Mouse (Mus musculus): ENCODE measurements around the gene Bckdk. TPM values are rescaled to one million over a fixed set of nuclear protein-coding genes. Genes with fewer than 3 reads are reported as not detected.

Gene Bckdk
- 166 and 174 TPM in 2 replicates for polyA plus RNA-seq (2014; fragmentation: Nextera tagmentation; extraction: Ambion mirVana)

- Histone ChIP-seq H3K9me3 (replicated peaks; ENCODE audit: control insufficient read depth, low read length) (no peaks in the 10 kb centered on the region), H3K27me3 (ENCODE audit: control insufficient read depth, insufficient read depth, low read length) (no peaks in the 10 kb centered on the region), H3K27ac (ENCODE audit: low read depth, low read length) (peak within 1 kb of the TSS; percentile 87), H3K4me1 (ENCODE audit: control insufficient read depth, insufficient read depth, low read length) (peaks cover 9% of the 10 kb centered on the region), H3K9ac (ENCODE audit: low read depth, low read length) (peak within 1 kb of the TSS; percentile 96), H3K36me3 (ENCODE audit: control insufficient read depth, insufficient read depth, low read length) (peaks cover 31% of the 10 kb centered on the region), H3K4me3 (ENCODE audit: low read depth, low read length) (peak within 1 kb of the TSS; percentile 86), H3K4me2 (peak within 1 kb of the TSS; percentile 89)
- peak; percentile 73 for ATAC-seq (replicated peaks; ENCODE audit: insufficient number of reproducible peaks, low FRiP score, low TSS enrichment)
- 7% methylated on average over 38 of the region's 38 CpGs for WGBS (ENCODE audit: insufficient replicate concordance)
Measured at GRCm38 (mm10) chr7:127903971-127904796, at the start of gene Bckdk. Gene Bckdk, plus strand, starts transcription at chr7:127904082.

- no peaks in the 10 kb centered on the region for H3K27me3 ChIP-seq (ENCODE audit: control insufficient read depth, insufficient read depth, low read length)
- no peak overlapping the region for H3K27ac ChIP-seq (ENCODE audit: low read depth, low read length)
- no peak for ATAC-seq (replicated peaks; ENCODE audit: insufficient number of reproducible peaks, low FRiP score, low TSS enrichment)
- no peaks in the 10 kb centered on the region for H3K4me1 ChIP-seq (ENCODE audit: control insufficient read depth, insufficient read depth, low read length)
- WGBS (ENCODE audit: insufficient replicate concordance) = 81% methylated on average over 6 of the region's 6 CpGs
- H3K9me3 ChIP-seq (replicated peaks; ENCODE audit: control insufficient read depth, low read length) = no peaks in the 10 kb centered on the region
- H3K9ac ChIP-seq (ENCODE audit: low read depth, low read length) = no peak overlapping the region
- H3K4me3 ChIP-seq (ENCODE audit: low read depth, low read length) = no peak overlapping the region
- H3K4me2 ChIP-seq = no peak overlapping the region
- no peaks in the 10 kb centered on the region for H3K36me3 ChIP-seq (ENCODE audit: control insufficient read depth, insufficient read depth, low read length)
Measured at GRCm38 (mm10) chr7:127858258-127858657, 45.6 kb upstream of the Bckdk start.

- Histone ChIP-seq H3K9ac (ENCODE audit: low read depth, low read length) (no peak overlapping the region), H3K4me2 (no peak overlapping the region)
Measured at GRCm38 (mm10) chr7:127866434-127866833, 37.4 kb upstream of the Bckdk start.

DNA sequence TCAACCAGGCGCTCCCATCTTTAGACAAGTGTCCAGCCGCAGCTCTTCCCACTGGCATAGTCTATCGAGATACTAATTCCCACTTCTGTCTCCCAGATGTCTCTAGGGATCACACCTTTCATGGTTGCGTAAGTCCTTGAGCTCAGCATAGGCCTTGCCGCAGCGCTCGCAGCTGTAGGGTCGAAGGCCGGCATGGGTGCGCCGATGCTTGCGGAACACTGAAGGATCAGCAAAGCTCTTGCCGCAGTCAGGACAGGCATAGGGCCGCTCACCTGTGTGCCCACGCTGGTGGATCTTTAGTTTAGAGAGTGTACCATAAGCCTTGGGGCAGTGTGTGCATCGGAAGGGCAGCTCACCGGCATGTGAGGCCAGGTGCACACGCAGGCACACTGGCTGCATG lies 36.2 kb upstream of the Bckdk start:
- ATAC-seq (replicated peaks; ENCODE audit: insufficient number of reproducible peaks, low FRiP score, low TSS enrichment) = no peak
- H3K4me3 ChIP-seq (ENCODE audit: low read depth, low read length) = no peak overlapping the region
- H3K36me3 ChIP-seq (ENCODE audit: control insufficient read depth, insufficient read depth, low read length) = peaks cover 24% of the 10 kb centered on the region
- H3K27ac ChIP-seq (ENCODE audit: low read depth, low read length) = no peak overlapping the region
- no peaks in the 10 kb centered on the region for H3K9me3 ChIP-seq (replicated peaks; ENCODE audit: control insufficient read depth, low read length)
- no peak overlapping the region for H3K9ac ChIP-seq (ENCODE audit: low read depth, low read length)
- no peaks in the 10 kb centered on the region for H3K4me1 ChIP-seq (ENCODE audit: control insufficient read depth, insufficient read depth, low read length)
- WGBS (ENCODE audit: insufficient replicate concordance) = 95% methylated on average over 18 of the region's 18 CpGs
- no peaks in the 10 kb centered on the region for H3K27me3 ChIP-seq (ENCODE audit: control insufficient read depth, insufficient read depth, low read length)
- H3K4me2 ChIP-seq = no peak overlapping the region

More at GRCm38 (mm10) chr7:127866434-127866833, 37.4 kb upstream of the Bckdk start:
- Histone ChIP-seq H3K27me3 (ENCODE audit: control insufficient read depth, insufficient read depth, low read length) (no peaks in the 10 kb centered on the region), H3K36me3 (ENCODE audit: control insufficient read depth, insufficient read depth, low read length) (peaks cover 24% of the 10 kb centered on the region), H3K4me3 (ENCODE audit: low read depth, low read length) (no peak overlapping the region), H3K27ac (ENCODE audit: low read depth, low read length) (no peak overlapping the region), H3K9me3 (replicated peaks; ENCODE audit: control insufficient read depth, low read length) (no peaks in the 10 kb centered on the region), H3K4me1 (ENCODE audit: control insufficient read depth, insufficient read depth, low read length) (no peaks in the 10 kb centered on the region)
- 91% methylated on average over 12 of the region's 12 CpGs for WGBS (ENCODE audit: insufficient replicate concordance)
- ATAC-seq (replicated peaks; ENCODE audit: insufficient number of reproducible peaks, low FRiP score, low TSS enrichment) = no peak

DNA sequence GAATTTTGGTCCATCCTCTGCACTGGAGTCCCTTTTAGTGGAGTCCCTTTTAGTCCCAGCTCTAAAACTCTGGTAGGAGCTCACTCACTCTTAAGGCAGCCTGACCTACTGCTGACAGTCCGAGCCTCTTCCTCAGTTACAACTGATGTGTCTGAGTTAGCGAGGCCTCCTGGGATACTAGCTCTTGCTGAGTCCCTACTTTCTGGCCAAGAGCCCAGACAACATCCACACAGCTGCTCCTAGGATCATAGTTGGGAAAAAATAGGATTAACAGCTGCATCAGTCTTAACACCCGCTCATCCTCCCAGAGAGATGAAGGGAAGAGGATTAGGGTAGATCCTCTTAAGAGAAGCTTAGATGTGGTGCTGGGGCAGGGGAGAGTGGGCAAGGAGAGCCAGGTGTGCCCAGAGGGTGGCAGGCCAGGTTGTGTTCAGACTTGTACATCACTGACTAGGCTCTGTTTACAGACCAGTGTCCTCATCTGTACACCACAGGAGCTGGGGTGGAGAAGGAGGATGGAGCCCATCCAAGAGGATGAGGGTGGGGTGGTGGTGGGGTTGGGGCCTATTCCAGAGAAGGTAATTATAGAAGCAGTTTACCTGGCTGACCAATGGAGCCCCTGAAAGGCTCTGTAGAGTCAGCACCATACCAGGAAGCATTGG lies 34.6 kb upstream of the Bckdk start:
- H3K4me2 ChIP-seq = no peak overlapping the region
- H3K4me3 ChIP-seq (ENCODE audit: low read depth, low read length) = no peak overlapping the region
- peaks cover 24% of the 10 kb centered on the region for H3K36me3 ChIP-seq (ENCODE audit: control insufficient read depth, insufficient read depth, low read length)
- H3K4me1 ChIP-seq (ENCODE audit: control insufficient read depth, insufficient read depth, low read length) = peaks cover 4% of the 10 kb centered on the region
- no peak overlapping the region for H3K9ac ChIP-seq (ENCODE audit: low read depth, low read length)
- no peaks in the 10 kb centered on the region for H3K9me3 ChIP-seq (replicated peaks; ENCODE audit: control insufficient read depth, low read length)
- no peak overlapping the region for H3K27ac ChIP-seq (ENCODE audit: low read depth, low read length)
- no peak for ATAC-seq (replicated peaks; ENCODE audit: insufficient number of reproducible peaks, low FRiP score, low TSS enrichment)
- WGBS (ENCODE audit: insufficient replicate concordance) = 84% methylated on average over 3 of the region's 3 CpGs
- H3K27me3 ChIP-seq (ENCODE audit: control insufficient read depth, insufficient read depth, low read length) = no peaks in the 10 kb centered on the region

DNA sequence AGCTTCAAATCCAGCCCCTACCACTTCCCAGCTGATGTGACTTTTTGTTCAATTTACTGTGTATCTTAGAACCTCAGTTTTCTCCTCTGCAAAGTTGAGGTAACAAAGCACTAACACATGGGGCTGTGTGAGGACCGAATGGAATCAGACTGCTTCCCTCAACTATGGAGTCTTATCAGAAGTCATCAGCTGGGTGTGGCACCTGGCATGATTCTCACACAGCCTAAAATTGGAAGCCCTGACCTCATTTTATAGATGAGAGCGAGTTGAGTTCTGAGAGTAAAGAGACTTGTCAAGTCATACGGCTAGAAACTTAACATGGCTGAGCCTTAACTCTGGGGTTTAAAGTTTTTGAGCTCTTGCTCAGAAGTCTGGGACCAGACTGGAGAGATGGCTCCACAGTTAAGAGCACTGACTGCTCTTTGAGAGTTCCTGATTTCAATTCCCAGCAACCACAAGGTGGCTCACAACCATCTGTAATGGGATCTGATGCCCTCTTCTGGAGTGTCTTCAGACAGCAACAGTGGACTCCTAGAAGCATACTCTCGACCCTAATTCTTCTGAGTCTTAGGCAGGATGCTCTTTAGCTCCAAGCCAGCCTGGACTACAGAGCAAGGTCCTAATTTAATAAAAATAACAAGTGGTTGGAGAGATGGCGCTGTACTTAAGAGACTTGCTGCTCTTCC lies 33.6 kb upstream of the Bckdk start:
- no peaks in the 10 kb centered on the region for H3K9me3 ChIP-seq (replicated peaks; ENCODE audit: control insufficient read depth, low read length)
- H3K9ac ChIP-seq (ENCODE audit: low read depth, low read length) = no peak overlapping the region
- no peaks in the 10 kb centered on the region for H3K27me3 ChIP-seq (ENCODE audit: control insufficient read depth, insufficient read depth, low read length)
- no peak for ATAC-seq (replicated peaks; ENCODE audit: insufficient number of reproducible peaks, low FRiP score, low TSS enrichment)
- H3K27ac ChIP-seq (ENCODE audit: low read depth, low read length) = no peak overlapping the region
- H3K36me3 ChIP-seq (ENCODE audit: control insufficient read depth, insufficient read depth, low read length) = peaks cover 24% of the 10 kb centered on the region
- no peak overlapping the region for H3K4me3 ChIP-seq (ENCODE audit: low read depth, low read length)
- H3K4me2 ChIP-seq = no peak overlapping the region
- WGBS (ENCODE audit: insufficient replicate concordance) = 78% methylated on average over 5 of the region's 5 CpGs
- peaks cover 8% of the 10 kb centered on the region for H3K4me1 ChIP-seq (ENCODE audit: control insufficient read depth, insufficient read depth, low read length)

DNA sequence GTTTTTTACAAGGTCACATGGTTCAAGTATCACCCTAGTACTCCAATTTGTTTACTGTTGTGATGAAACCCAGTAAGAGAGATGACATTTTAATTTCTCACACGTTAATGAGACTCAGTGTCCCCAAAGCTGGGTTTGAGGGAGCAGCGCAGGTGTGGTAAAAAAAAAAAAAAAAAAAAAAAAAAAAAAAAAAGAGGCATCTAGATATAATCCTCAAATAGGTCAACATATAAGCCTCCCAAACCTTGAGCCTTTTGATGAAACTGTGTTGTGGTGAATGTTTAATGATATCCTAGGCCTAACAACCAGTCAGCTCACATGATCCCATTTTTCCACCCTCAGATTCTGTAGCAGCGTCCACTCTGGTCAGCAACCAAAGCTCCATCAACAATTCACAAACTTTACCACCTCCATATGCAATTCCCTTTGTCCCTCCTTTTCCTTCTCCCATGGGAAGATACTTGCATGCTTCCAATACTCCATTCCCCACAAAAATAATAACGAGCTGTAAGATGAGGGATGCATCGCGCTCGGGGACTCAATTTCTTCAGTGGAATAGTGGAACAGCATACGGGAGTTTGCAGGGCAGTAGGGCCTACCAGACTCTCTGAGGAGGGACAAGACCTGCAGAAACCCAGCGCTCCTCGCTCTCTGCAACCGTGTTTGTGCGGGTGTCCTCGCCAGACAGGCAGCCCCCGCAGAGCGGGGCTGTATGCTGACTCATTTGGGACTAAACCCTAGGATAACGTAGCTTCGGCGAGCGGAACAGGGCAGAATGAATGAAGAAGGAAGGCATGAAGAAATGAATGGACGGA lies 28.9 kb upstream of the Bckdk start:
- Histone ChIP-seq H3K36me3 (ENCODE audit: control insufficient read depth, insufficient read depth, low read length) (peaks cover 19% of the 10 kb centered on the region), H3K4me1 (ENCODE audit: control insufficient read depth, insufficient read depth, low read length) (peaks cover 13% of the 10 kb centered on the region), H3K9ac (ENCODE audit: low read depth, low read length) (peak overlapping the region; percentile 98), H3K4me3 (ENCODE audit: low read depth, low read length) (peak overlapping the region; percentile 92), H3K27ac (ENCODE audit: low read depth, low read length) (peak overlapping the region; percentile 99), H3K4me2 (peak overlapping the region; percentile 88), H3K9me3 (replicated peaks; ENCODE audit: control insufficient read depth, low read length) (no peaks in the 10 kb centered on the region), H3K27me3 (ENCODE audit: control insufficient read depth, insufficient read depth, low read length) (no peaks in the 10 kb centered on the region)
- 5% methylated on average over 20 of the region's 20 CpGs for WGBS (ENCODE audit: insufficient replicate concordance)
- ATAC-seq (replicated peaks; ENCODE audit: insufficient number of reproducible peaks, low FRiP score, low TSS enrichment) = peak; percentile 15; the same call in 1 of the 2 replicates

DNA sequence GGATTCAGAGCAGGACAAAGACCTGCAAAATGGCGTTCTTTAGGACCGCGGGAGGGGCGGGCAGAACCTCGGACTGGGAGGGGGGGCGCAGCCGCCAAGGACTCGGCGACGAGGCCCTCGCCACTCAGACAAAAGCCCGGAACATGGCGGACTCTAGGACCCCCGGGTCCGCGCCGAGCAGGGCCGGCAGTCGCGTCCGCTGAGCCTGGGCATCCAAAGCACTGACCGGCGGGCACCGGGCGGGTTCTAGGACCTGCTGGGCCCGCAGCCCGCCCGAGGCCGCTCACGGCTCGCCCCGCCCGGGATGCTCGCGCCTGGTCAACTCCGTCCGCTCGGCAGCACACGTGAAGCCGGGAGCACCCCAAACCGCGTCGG lies 28.3 kb upstream of the Bckdk start:
- under 1% methylated on average over 43 of the region's 43 CpGs for WGBS (ENCODE audit: insufficient replicate concordance)
- H3K9me3 ChIP-seq (replicated peaks; ENCODE audit: control insufficient read depth, low read length) = no peaks in the 10 kb centered on the region
- H3K4me2 ChIP-seq = peak overlapping the region; percentile 88
- peak overlapping the region; percentile 92 for H3K4me3 ChIP-seq (ENCODE audit: low read depth, low read length)
- peak; percentile 89 for ATAC-seq (replicated peaks; ENCODE audit: insufficient number of reproducible peaks, low FRiP score, low TSS enrichment)
- H3K36me3 ChIP-seq (ENCODE audit: control insufficient read depth, insufficient read depth, low read length) = peaks cover 25% of the 10 kb centered on the region
- H3K4me1 ChIP-seq (ENCODE audit: control insufficient read depth, insufficient read depth, low read length) = peaks cover 13% of the 10 kb centered on the region
- no peaks in the 10 kb centered on the region for H3K27me3 ChIP-seq (ENCODE audit: control insufficient read depth, insufficient read depth, low read length)
- peak overlapping the region; percentile 99 for H3K27ac ChIP-seq (ENCODE audit: low read depth, low read length)
- peak overlapping the region; percentile 98 for H3K9ac ChIP-seq (ENCODE audit: low read depth, low read length)

Data from heart, embryonic 11.5 days (tissue).